Comparison of ENCODE assay signal across 17 mouse cellular contexts in genomic region chr14:39678228-39678627, GRCm38 (mm10).
A peak's percentile ranks its signal among the peaks of the same experiment; 100 is the strongest.
DNase-seq lines count a peak whose midpoint lies in the region.
"Had no signal": no experiment of that assay in that cellular context is flagged by ENCODE, and none has a peak within 500 bp of the region (broad histone marks: within the 10 kb centered on the region; RNA-seq: fewer than 3 reads in every experiment).

No protein-coding gene starts in this region.

- peak; percentile 10 to 27 for DNase-seq in frontal cortex, adult 2 months (ENCODE audit: extremely low spot score in 1 of 2, low spot score in 1 of 2)
- no peak for DNase-seq in frontal cortex, postnatal 25 days (ENCODE audit: low spot score in 2 of 2)
- peak; percentile 20 for DNase-seq in right cerebral cortex, adult 18-20 months
- DNase-seq in right cerebral cortex, postnatal 14 days: no peak
- peak; percentile 47 for DNase-seq in brain, adult 2 months (ENCODE audit: low read depth, low spot score)
- no peak for DNase-seq in kidney, postnatal 25 days
- DNase-seq: adrenal gland, postnatal 10 days; adrenal gland, postnatal 36 days; B cell, adult 2 months; cerebellum, adult 11 months; cerebellum, adult 2 months; cerebellum, adult 9-11 months; cerebellum, postnatal 25 days; forebrain, postnatal 0 days; gastrocnemius, adult 2 months; gastrocnemius, postnatal 14 days; heart, adult 11 months had no signal

Comparison
In these comparisons a context has a peak if more than half of its experiments do, and no peak if none do; other contexts are left out.
1. DNase-seq: peak in frontal cortex, adult 2 months (2 of 2), right cerebral cortex, adult 18-20 months (single experiment) and brain, adult 2 months (single experiment); none in frontal cortex, postnatal 25 days (0 of 2), right cerebral cortex, postnatal 14 days (single experiment) and kidney, postnatal 25 days (0 of 2).